Mouse (Mus musculus) CH12.LX (cell line): ENCODE results near the gene Bcl11a. TPM values are rescaled to one million over a fixed set of nuclear protein-coding genes. Genes with fewer than 3 reads are reported as not detected.

Experiments
- DNase-seq: peaks from one replicate; pipeline ENCODE4 v3.0.0-alpha.2; 2013; ENCODE audit errors: extremely low read depth
- H3K27ac ChIP-seq: 2 replicates; pipeline ENCODE4 v1.5.1; 2012; ENCODE audit warnings: low read depth, mild to moderate bottlenecking, control low read depth, moderate library complexity; ENCODE audit not compliant: insufficient read depth
- H3K27me3 ChIP-seq: replicated peaks from 2 replicates; pipeline ENCODE3; 2012; ENCODE audit warnings: inconsistent platforms
- H3K36me3 ChIP-seq, 2 experiments: replicated peaks in 1 of 2; 2 replicates each; pipeline versions ENCODE3 to v1.6.1; 2012; ENCODE audit warnings: inconsistent platforms in 1 of 2, low read length in 1 of 2, mild to moderate bottlenecking in 1 of 2, mixed read lengths in 1 of 2, moderate library complexity in 1 of 2; ENCODE audit not compliant: control insufficient read depth in 1 of 2, insufficient read depth in 1 of 2
- H3K4me1 ChIP-seq, 2 experiments: 2 replicates each; pipeline ENCODE4 v1.6.1; 2012; ENCODE audit warnings: inconsistent platforms in 1 of 2, moderate library complexity in 1 of 2; ENCODE audit not compliant: insufficient read depth in 2 of 2, control insufficient read depth in 1 of 2
- H3K4me2 ChIP-seq: 2 replicates; pipeline ENCODE4 v1.6.1; 2012; ENCODE audit warnings: low read depth, mild to moderate bottlenecking, control low read depth; ENCODE audit not compliant: poor library complexity, insufficient read depth, severe bottlenecking
- H3K4me3 ChIP-seq, 3 experiments: fragments of 150-350 bp in 1 of 3; sonication (generic) in 1 of 3; replicated peaks in 1 of 3; 2 replicates each; pipeline versions ENCODE3 to v1.5.1; 2011 to 2012; ENCODE audit warnings: low read depth in 2 of 3, low read length in 2 of 3, mild to moderate bottlenecking in 2 of 3, moderate library complexity in 2 of 3, control low read depth in 1 of 3, improper control_type of control experiment in 1 of 3, inconsistent platforms in 1 of 3, mixed read lengths in 1 of 3; ENCODE audit not compliant: poor library complexity in 1 of 3
- H3K79me2 ChIP-seq: replicated peaks from 2 replicates; pipeline ENCODE4 v1.6.1; 2012; ENCODE audit warnings: mild to moderate bottlenecking, moderate library complexity; ENCODE audit not compliant: control insufficient read depth, poor library complexity, insufficient read depth, severe bottlenecking; ENCODE audit errors: extremely low read depth
- H3K9ac ChIP-seq: 2 replicates; pipeline ENCODE4 v1.6.1; 2012; ENCODE audit warnings: low read depth, mild to moderate bottlenecking, control low read depth, moderate library complexity; ENCODE audit not compliant: insufficient read depth
- H3K9me3 ChIP-seq: replicated peaks from 2 replicates; pipeline ENCODE3; 2012; ENCODE audit warnings: low read length, inconsistent platforms, mixed read lengths
- CHD1 ChIP-seq: IDR thresholded peaks from 2 replicates; pipeline ENCODE4 v1.6.1; 2012; ENCODE audit warnings: low read depth, low read length, improper control_type of control experiment, inconsistent platforms
- ETS1 ChIP-seq: conservative IDR thresholded peaks from 2 replicates; pipeline ENCODE4 v1.6.1; 2012; ENCODE audit warnings: low read depth, mild to moderate bottlenecking, inconsistent platforms, low read length, improper control_type of control experiment, moderate library complexity
- GABPA ChIP-seq: IDR thresholded peaks from 2 replicates; pipeline ENCODE4 v1.6.1; 2012; ENCODE audit warnings: low read depth, low read length, improper control_type of control experiment, inconsistent platforms; ENCODE audit not compliant: insufficient replicate concordance
- HCFC1 ChIP-seq: IDR thresholded peaks from 2 replicates; pipeline ENCODE4 v1.6.1; 2012; ENCODE audit warnings: low read depth, mild to moderate bottlenecking, inconsistent platforms, low read length, improper control_type of control experiment
- IRF4 ChIP-seq: IDR thresholded peaks from 2 replicates; pipeline ENCODE4 v1.6.1; 2014; ENCODE audit warnings: low read depth, mild to moderate bottlenecking, inconsistent platforms, low read length, improper control_type of control experiment
- JUN ChIP-seq: IDR thresholded peaks from 2 replicates; pipeline ENCODE4 v1.6.1; 2011; ENCODE audit warnings: low read depth, mild to moderate bottlenecking, low read length, improper control_type of control experiment, moderate library complexity; ENCODE audit not compliant: insufficient read depth
- JUND ChIP-seq: conservative IDR thresholded peaks from 2 replicates; pipeline ENCODE4 v1.6.1; 2011; ENCODE audit warnings: low read depth, low read length, improper control_type of control experiment
- MAZ ChIP-seq: IDR thresholded peaks from 2 replicates; pipeline ENCODE4 v1.6.1; 2012; ENCODE audit warnings: low read depth, mild to moderate bottlenecking, inconsistent platforms, low read length, improper control_type of control experiment, moderate library complexity
- MEF2A ChIP-seq: IDR thresholded peaks from 2 replicates; pipeline ENCODE4 v1.6.1; 2014; ENCODE audit warnings: low read depth, mild to moderate bottlenecking, inconsistent platforms, low read length, improper control_type of control experiment, borderline replicate concordance
- MXI1 ChIP-seq: IDR thresholded peaks from 2 replicates; pipeline ENCODE4 v1.6.1; 2011; ENCODE audit warnings: mild to moderate bottlenecking, low read depth, low read length, improper control_type of control experiment
- PAX5 ChIP-seq: IDR thresholded peaks from 2 replicates; pipeline ENCODE4 v1.6.1; 2012; ENCODE audit warnings: low read length, inconsistent platforms, mixed read lengths
- POLR2A ChIP-seq: IDR thresholded peaks from 2 replicates; pipeline ENCODE4 v1.6.1; 2011; ENCODE audit warnings: low read depth, mild to moderate bottlenecking, improper control_type of control experiment, low read length
- POLR2AphosphoS2 ChIP-seq: IDR thresholded peaks from 2 replicates; pipeline ENCODE4 v1.6.1; 2011; ENCODE audit warnings: low read depth, low read length, improper control_type of control experiment
- RAD21 ChIP-seq: IDR thresholded peaks from 2 replicates; pipeline ENCODE4 v1.6.1; 2011; ENCODE audit warnings: low read depth, mild to moderate bottlenecking, low read length, improper control_type of control experiment, moderate library complexity
- SMC3 ChIP-seq: IDR thresholded peaks from 2 replicates; pipeline ENCODE4 v1.6.1; 2011; ENCODE audit warnings: low read depth, low read length, improper control_type of control experiment
- TBP ChIP-seq: conservative IDR thresholded peaks from 2 replicates; pipeline ENCODE4 v1.6.1; 2011; ENCODE audit warnings: low read depth, low read length, improper control_type of control experiment
- UBTF ChIP-seq: IDR thresholded peaks from 2 replicates; pipeline ENCODE4 v1.6.1; 2012; ENCODE audit warnings: low read depth, mild to moderate bottlenecking, inconsistent platforms, low read length, improper control_type of control experiment, moderate library complexity
- USF2 ChIP-seq: conservative IDR thresholded peaks from 2 replicates; pipeline ENCODE4 v1.6.1; 2011; ENCODE audit warnings: low read depth, low read length, improper control_type of control experiment
- ZC3H11A ChIP-seq: IDR thresholded peaks from 2 replicates; pipeline ENCODE4 v1.6.1; 2012; ENCODE audit warnings: low read depth, mild to moderate bottlenecking, inconsistent platforms, low read length, improper control_type of control experiment
- ZKSCAN1 ChIP-seq: IDR thresholded peaks from 2 replicates; pipeline ENCODE4 v1.6.1; 2012; ENCODE audit warnings: low read depth, inconsistent platforms, low read length, improper control_type of control experiment, borderline replicate concordance
- ZMIZ1 ChIP-seq: IDR thresholded peaks from 2 replicates; pipeline ENCODE4 v1.6.1; 2012; ENCODE audit warnings: low read depth, mild to moderate bottlenecking, inconsistent platforms, low read length, improper control_type of control experiment
- dilution Hi-C: fragments of 300-500 bp; cut with MboI; formaldehyde crosslinking; loops from 2 replicates; pipeline ENCODE4 v1.14.3; 2020; ENCODE audit warnings: low sequenced_read_pairs; ENCODE audit not compliant: extremely low pct_unique_long_range_greater_than_20kb, extremely low pct_ligation_motif_present
- in situ Hi-C: fragments of 300-500 bp; cut with MboI; formaldehyde crosslinking; loops from 3 replicates; pipeline ENCODE4 v1.14.3; 2019; ENCODE audit warnings: low sequenced_read_pairs, low pct_ligation_motif_present, low pct_unique_long_range_greater_than_20kb, mixed read lengths
- polyA plus RNA-seq: library from polyadenylated mRNA; unstranded; fragments of >175 nt; gene quantifications from 2 replicates; pipeline ENCODE4 v1.2.1, GENCODE M21; 2012; ENCODE audit warnings: low read depth; ENCODE audit not compliant: insufficient read length
- total RNA-seq, 2 experiments: library from RNA; depleted of rRNA; stranded (reverse); fragments of 300-350 nt in 1 of 2; fragments of >200 nt in 1 of 2; gene quantifications; 2 replicates each; pipeline ENCODE4 v1.2.3; 2012 to 2014

Gene Bcl11a
- total and polyA plus RNA-seq, 3 experiments, result 6.8 to 57.9 (median 13.9) TPM

- H3K9ac ChIP-seq, result no peak overlapping the region
- no peak for TF ChIP-seq TBP
- no peak for TF ChIP-seq ZMIZ1
- no peak for TF ChIP-seq PAX5
- TF ChIP-seq IRF4, result no peak
- no peak for TF ChIP-seq ETS1
- no peak for TF ChIP-seq HCFC1
- TF ChIP-seq, all 38 proteins: peak for 0
- DNase-seq, result no peak
- in situ Hi-C loops (no loop called here), dilution Hi-C loops (no loop called here)
- H3K27ac ChIP-seq, result no peak overlapping the region
- peaks cover 0 to 26% of the 10 kb centered on the region in 2 experiments; a peak in 2 of 4 replicates for H3K4me1 ChIP-seq
- H3K79me2 ChIP-seq, result no peaks in the 10 kb centered on the region
- H3K9me3 ChIP-seq, result no peaks in the 10 kb centered on the region
- peaks cover 6 to 93% of the 10 kb centered on the region in 2 experiments for H3K36me3 ChIP-seq
- H3K4me3 ChIP-seq, result no peak overlapping the region
- H3K4me2 ChIP-seq, result no peak overlapping the region
- H3K27me3 ChIP-seq, result no peaks in the 10 kb centered on the region
These were observed 85.2 kb downstream of the Bcl11a start for GRCm38 (mm10) chr11:24163072-24163471.

GRCm38 (mm10) chr11:24164065-24164464 is 86.2 kb downstream of the Bcl11a start:
- H3K9ac ChIP-seq, result no peak overlapping the region
- TF ChIP-seq PAX5 (no peak), POLR2A (no peak), GABPA (no peak), ZKSCAN1 (no peak), MEF2A (no peak), MAZ (no peak), CHD1 (no peak), ZC3H11A (no peak), USF2 (no peak)
- dilution Hi-C loops, result no loop called here
- H3K36me3 ChIP-seq, result peaks cover 6 to 92% of the 10 kb centered on the region in 2 experiments
- in situ Hi-C loops, result no loop called here
- no peak overlapping the region for H3K27ac ChIP-seq
- peaks cover 0 to 19% of the 10 kb centered on the region in 2 experiments; a peak in 2 of 4 replicates for H3K4me1 ChIP-seq
- H3K27me3 ChIP-seq, result no peaks in the 10 kb centered on the region
- no peak overlapping the region for H3K4me3 ChIP-seq
- no peaks in the 10 kb centered on the region for H3K9me3 ChIP-seq
- H3K4me2 ChIP-seq, result no peak overlapping the region
- H3K79me2 ChIP-seq, result no peaks in the 10 kb centered on the region
- no peak for DNase-seq

- Histone ChIP-seq H3K27ac (no peak overlapping the region), H3K9me3 (peaks cover 4% of the 10 kb centered on the region), H3K4me2 (no peak overlapping the region), H3K4me1 (peaks cover 0 to 35% of the 10 kb centered on the region in 2 experiments; a peak in 2 of 4 replicates), H3K9ac (no peak overlapping the region), H3K79me2 (no peaks in the 10 kb centered on the region), H3K36me3 (peaks cover 0 to 61% of the 10 kb centered on the region in 2 experiments), H3K4me3 (no peak overlapping the region), H3K27me3 (no peaks in the 10 kb centered on the region)
- DNase-seq, result no peak
- no peak for TF ChIP-seq JUN
- TF ChIP-seq MAZ, result no peak
- TF ChIP-seq JUND, result no peak
- no peak for TF ChIP-seq UBTF
- no peak for TF ChIP-seq MEF2A
- no peak for TF ChIP-seq CHD1
- TF ChIP-seq IRF4, result no peak
- TF ChIP-seq SMC3, result no peak
- no peak for TF ChIP-seq RAD21
- no peak for TF ChIP-seq MXI1
- TF ChIP-seq POLR2AphosphoS2, result no peak
- TF ChIP-seq PAX5, result no peak
- dilution Hi-C loops (no loop called here), in situ Hi-C loops (no loop called here)
These were observed 93.9 kb downstream of the Bcl11a start for GRCm38 (mm10) chr11:24171675-24172285.
